Mouse (Mus musculus) gastrocnemius, postnatal 14 days (tissue): ENCODE measurements around the gene Lrrc4. TPM values are rescaled to one million over a fixed set of nuclear protein-coding genes. Genes with fewer than 3 reads are reported as not detected.

Experiments
- DNase-seq: peaks from one replicate; pipeline ENCODE4 v3.0.0; 2021; ENCODE audit warnings: mixed read lengths
- intact Hi-C: fragments of 180-260 bp; cut with DNase I; formaldehyde crosslinking; loops from one replicate; pipeline ENCODE4 v1.15.1; 2025; ENCODE audit warnings: low total_unique reads
- total RNA-seq, 2 experiments: library from RNA; stranded (reverse); gene quantifications; 2 replicates each; pipeline ENCODE4 v1.2.3; 2021

Gene Lrrc4
- total RNA-seq, 2 experiments from 2014 or later = 0.64 to 0.68 TPM

- intact Hi-C loops = no loop called here
- no peak for DNase-seq
Observed at GRCm38 (mm10) chr6:28705384-28706107, 126.0 kb downstream of the Lrrc4 start.

DNA sequence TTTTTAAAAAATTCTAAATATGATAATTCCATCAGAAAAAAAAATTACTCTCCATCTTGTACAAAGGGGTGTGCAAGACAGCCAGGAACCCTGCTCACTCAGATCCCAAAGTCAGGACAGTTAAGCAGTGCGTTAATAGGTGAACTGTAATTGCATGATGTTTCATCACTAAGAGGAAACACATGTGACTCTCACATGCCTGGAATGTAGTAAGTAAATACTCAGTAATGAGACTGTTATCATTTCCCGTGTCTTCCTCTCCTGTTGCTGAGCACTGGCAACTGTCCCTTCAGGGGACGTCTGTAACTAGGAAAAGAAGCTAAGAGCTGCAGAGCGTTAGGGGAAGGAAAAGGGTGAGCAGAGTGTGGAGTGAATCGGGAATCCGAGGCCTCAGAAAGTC lies 126.9 kb downstream of the Lrrc4 start:
- DNase-seq = no peak
- intact Hi-C loops = no loop called here

DNA sequence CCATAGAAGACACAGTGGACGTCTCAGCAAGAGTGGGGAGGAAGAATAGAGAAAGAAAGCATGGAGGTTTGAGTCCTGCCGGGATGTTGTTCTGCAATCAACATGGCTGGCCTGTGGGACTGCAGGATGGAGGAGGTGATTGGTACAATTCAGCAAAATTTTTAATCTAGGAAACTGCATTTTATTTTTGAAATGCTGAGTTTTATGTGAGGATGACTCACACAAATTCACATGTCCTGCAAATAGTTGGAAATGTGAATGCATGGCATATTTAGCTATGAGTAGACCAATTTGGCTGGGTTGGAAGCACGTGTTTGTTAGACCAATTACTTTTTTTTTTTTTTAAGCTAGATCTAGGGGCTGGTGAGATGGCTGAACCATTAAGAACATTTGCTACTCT lies 134.3 kb downstream of the Lrrc4 start:
- intact Hi-C loops = no loop called here
- DNase-seq = no peak

GRCm38 (mm10) chr6:28692659-28693058 lies 138.9 kb downstream of the Lrrc4 start:
- intact Hi-C loops = no loop called here
- DNase-seq = no peak

DNA sequence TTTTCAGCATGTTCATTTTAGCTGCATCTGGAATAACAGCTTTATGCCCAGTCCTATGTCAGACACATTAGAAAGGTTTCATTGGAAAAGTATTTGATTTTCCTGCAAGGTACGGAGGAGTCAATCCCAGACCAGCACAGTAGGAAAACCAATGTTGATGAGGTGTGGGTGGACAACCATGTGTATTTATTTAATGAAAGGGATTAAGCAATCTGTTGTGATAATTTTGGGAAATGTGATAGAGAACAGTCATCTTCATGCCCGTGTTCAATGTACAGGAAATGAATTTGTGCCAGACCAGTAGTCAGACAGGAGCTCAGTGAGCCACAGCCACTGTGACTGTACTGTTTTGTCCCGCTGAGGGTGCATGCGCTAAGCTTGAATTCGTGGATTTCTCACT lies 143.8 kb downstream of the Lrrc4 start:
- no peak for DNase-seq
- intact Hi-C loops = no loop called here

GRCm38 (mm10) chr6:28685745-28686144 lies 145.8 kb downstream of the Lrrc4 start:
- no peak for DNase-seq
- intact Hi-C loops = no loop called here

DNA sequence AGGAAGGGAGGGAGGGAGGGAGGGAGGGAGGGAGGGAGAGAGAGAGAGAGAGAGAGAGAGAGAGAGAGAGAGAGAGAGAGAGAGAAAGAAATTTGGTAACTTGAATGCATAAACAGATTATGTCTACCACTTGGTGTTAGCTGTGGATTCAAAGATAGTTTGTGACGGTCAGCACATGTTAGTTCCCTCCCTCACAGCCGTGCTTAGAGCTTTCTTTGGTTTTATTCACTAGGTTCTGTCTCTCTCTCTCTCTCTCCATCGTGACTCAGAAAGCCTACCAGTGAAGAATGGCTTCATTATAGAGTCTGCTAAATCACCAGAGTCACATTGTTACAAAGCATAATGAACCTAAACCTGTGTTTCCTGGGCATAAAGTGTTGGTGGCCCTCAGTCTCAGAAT lies 146.5 kb downstream of the Lrrc4 start:
- intact Hi-C loops = no loop called here
- no peak for DNase-seq

DNA sequence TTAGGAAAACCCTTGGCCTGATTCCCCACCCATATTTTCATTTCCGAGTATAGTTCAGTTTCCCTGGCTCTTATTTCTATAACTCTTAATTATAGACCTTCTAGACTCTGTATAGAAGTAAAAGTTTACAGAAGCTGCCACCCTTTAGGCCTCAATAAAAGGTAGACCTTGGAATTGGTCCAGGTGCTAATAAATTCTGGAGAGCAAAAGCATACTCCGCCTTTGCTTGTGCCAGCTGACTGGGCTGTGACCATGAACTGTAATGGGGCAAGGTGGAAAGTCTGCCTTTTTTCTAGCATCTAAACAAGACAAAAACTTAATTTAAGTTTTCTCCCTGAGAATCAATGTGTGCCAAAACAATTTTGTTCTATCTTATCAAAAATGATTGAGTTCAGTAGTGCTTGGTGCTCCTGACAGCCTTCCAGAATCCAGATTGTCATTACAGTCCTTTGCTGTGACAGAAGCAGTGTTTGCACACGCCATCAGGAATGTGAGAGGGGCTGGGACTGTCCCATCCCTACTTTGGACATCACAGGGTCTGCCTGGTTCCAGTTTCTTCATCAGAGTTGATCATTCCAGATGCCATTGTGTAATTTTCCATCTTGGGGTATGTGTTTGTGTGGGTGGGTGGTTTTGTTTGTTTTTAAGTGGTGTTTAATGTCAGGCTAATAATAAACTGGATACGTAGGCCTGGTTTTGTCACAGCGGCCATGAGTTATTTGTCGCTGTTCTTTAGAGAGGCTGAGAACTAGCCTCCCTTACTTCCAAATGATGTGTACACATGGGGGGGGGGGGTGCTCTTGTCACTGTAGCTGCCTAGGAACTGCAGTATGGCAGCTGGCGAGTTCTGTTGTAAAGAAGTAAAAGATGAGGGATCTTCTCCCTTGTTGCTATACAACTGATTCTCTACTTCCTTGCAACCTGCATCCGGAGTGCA lies 149.8 kb downstream of the Lrrc4 start:
- DNase-seq = no peak
- intact Hi-C loops = no loop called here

GRCm38 (mm10) chr6:28680537-28680936 lies 151.0 kb downstream of the Lrrc4 start:
- DNase-seq = no peak
- intact Hi-C loops = no loop called here

DNA sequence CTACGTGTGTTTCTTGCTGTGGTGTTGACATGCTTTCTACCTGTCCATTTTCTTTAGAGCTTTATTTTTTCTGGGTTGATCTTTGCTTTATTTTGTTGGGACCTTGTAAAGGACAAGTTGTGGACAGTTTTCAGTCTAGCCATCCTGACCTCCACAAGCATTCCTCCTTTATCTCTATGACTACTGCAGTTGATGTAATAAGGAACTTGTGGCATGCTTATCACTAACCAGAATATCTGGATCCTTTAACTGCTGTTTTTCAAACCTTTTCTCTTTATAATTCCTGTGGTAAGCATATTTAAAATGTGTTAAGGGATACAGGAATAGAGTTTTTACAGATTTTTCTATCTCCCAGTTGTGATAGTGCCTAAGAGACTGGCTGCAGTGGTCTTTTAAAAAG lies 152.7 kb downstream of the Lrrc4 start:
- intact Hi-C loops = no loop called here
- no peak for DNase-seq

DNA sequence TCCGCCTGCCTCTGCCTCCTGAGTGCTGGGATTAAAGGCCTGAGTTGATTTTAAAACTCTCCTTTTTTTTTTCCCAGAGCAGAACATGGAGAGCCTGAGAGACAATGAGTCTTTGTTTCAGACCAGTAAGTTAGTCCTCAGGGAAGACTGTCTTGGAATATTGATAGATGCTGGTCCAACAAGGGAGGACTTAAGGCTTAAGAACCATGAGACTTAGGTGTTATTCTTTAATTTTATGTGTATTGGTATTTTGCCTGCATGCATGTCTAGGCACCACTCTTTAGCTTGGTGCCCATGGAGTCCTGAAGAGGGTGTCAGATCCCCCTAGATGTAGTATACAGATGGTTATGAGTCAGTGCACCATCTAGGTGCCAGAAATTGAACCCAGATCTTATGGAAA lies 156.9 kb downstream of the Lrrc4 start:
- no peak for DNase-seq

GRCm38 (mm10) chr6:28672388-28672787 lies 159.2 kb downstream of the Lrrc4 start:
- no peak for DNase-seq
- intact Hi-C loops = no loop called here

More for the DNA sequence above, 156.9 kb downstream of the Lrrc4 start:
- intact Hi-C loops = no loop called here

- DNase-seq = no peak
Observed at GRCm38 (mm10) chr6:28669251-28669650, 162.3 kb downstream of the Lrrc4 start.

GRCm38 (mm10) chr6:28667586-28667985 lies 164.0 kb downstream of the Lrrc4 start:
- DNase-seq = no peak
- intact Hi-C loops = no loop called here

More at GRCm38 (mm10) chr6:28669251-28669650, 162.3 kb downstream of the Lrrc4 start:
- intact Hi-C loops = no loop called here

DNA sequence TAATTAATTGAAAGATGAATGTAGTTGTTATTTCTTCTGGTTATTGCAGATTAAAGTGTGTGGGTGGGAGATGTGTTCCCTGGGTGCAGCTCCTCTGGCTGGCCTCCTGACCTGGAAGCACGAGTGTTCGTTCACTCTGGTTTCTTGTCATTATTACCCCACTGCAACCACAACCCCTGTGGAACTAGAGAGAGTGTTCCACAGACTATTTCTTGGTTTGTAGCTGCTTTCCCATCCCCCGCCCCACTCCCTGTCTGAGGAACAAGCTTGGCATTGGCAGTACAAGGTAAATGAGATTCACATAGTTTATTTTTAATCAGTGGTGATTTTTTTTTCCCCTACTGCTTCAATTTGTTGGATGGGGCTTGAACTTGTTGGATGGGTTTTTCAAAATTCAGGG lies 166.8 kb downstream of the Lrrc4 start:
- no peak for DNase-seq
- intact Hi-C loops = no loop called here

GRCm38 (mm10) chr6:28663670-28664069 lies 167.9 kb downstream of the Lrrc4 start:
- intact Hi-C loops = no loop called here
- DNase-seq = no peak

GRCm38 (mm10) chr6:28663004-28663403 lies 168.5 kb downstream of the Lrrc4 start:
- DNase-seq = no peak
- intact Hi-C loops = no loop called here

DNA sequence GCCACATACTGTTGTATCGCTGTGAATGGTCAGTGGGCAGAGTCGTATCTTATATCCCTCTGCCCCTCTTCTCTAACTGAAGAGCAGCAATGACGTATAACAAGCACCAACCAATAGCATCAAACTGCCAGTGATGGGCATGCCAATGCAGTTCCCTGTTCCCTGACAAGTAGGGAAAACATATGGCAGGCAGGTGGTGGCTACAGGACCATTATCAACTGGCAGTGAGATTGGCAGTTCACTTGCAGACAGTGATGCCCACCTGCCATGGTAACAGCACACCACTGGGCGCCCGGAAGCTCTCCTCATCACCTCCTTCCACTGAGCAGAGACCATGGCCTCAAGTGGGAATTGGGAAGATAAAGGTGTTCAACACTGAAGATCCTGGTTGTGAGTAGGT lies 175.0 kb downstream of the Lrrc4 start:
- intact Hi-C loops = no loop called here

GRCm38 (mm10) chr6:28645231-28645630 lies 186.3 kb downstream of the Lrrc4 start:
- no peak for DNase-seq
- intact Hi-C loops = no loop called here

More for the DNA sequence above, 175.0 kb downstream of the Lrrc4 start:
- no peak for DNase-seq

DNA sequence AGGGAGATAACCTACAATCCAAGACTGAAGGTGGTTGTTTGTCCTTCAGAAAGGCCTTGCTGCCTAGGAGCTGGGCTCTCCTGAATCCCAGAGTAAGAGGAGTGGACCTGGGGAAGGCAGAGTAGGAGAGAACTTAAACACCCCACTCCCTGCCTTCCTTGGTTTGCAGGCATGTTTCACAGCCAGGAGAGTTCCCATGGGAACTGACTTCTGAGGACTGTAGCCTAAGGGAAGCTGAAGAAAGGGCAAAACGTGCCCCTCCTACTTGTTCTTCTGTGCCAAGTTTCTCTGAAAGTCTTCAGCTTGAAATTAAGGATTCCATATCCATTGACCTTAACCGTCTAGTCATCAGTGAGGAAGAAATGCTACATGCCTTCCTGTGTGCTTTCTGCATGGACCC lies 188.6 kb downstream of the Lrrc4 start:
- DNase-seq = no peak

GRCm38 (mm10) chr6:28640088-28640487 lies 191.5 kb downstream of the Lrrc4 start:
- no peak for DNase-seq
- intact Hi-C loops = no loop called here

More for the DNA sequence above, 188.6 kb downstream of the Lrrc4 start:
- intact Hi-C loops = no loop called here
